Mouse (Mus musculus) neural tube, embryonic 11.5 days (tissue): ENCODE measurements around the gene Rnaset2b. TPM values are rescaled to one million over a fixed set of nuclear protein-coding genes. Genes with fewer than 3 reads are reported as not detected.
"Not testable (repeated sequence)": the region's sequence is repeated elsewhere in the genome, so short reads cannot be mapped to it uniquely, and the experiment has no call there.

Experiments
- ATAC-seq: fragments of 200-750 bp; cut with Nextera tagmentation; 2 replicates; pipeline ENCODE4 v1.8.0; 2017; ENCODE audit warnings: moderate number of reproducible peaks, mild to moderate bottlenecking, moderate TSS enrichment, moderate library complexity; ENCODE audit not compliant: insufficient read depth, low FRiP score, low TSS enrichment
- DNase-seq: peaks from one replicate; pipeline ENCODE4 v3.0.0-alpha.2; 2015; ENCODE audit warnings: low spot score
- H3K27ac ChIP-seq: fragments of 300-500 bp; sonication (generic); 2 replicates; pipeline ENCODE4 v1.5.1; 2014; ENCODE audit warnings: low read depth, mild to moderate bottlenecking, low read length
- H3K27me3 ChIP-seq: fragments of 300-500 bp; sonication (generic); 2 replicates; pipeline ENCODE4 v1.6.1; 2014; ENCODE audit warnings: mild to moderate bottlenecking, low read length, mixed read lengths; ENCODE audit not compliant: control insufficient read depth, insufficient read depth
- H3K36me3 ChIP-seq: fragments of 300-500 bp; sonication (generic); 2 replicates; pipeline ENCODE4 v1.6.1; 2014; ENCODE audit warnings: mild to moderate bottlenecking, low read length, moderate library complexity, mixed read lengths; ENCODE audit not compliant: control insufficient read depth, insufficient read depth
- H3K4me1 ChIP-seq: fragments of 300-500 bp; sonication (generic); 2 replicates; pipeline ENCODE4 v1.6.1; 2014; ENCODE audit warnings: low read length, mixed read lengths; ENCODE audit not compliant: control insufficient read depth, insufficient read depth
- H3K4me2 ChIP-seq: fragments of 300-500 bp; sonication (generic); 2 replicates; pipeline ENCODE4 v1.6.1; 2014; ENCODE audit warnings: low read depth, mild to moderate bottlenecking, moderate library complexity
- H3K4me3 ChIP-seq: fragments of 300-500 bp; sonication (generic); 2 replicates; pipeline ENCODE4 v1.5.1; 2014; ENCODE audit warnings: low read depth, low read length
- H3K9ac ChIP-seq: fragments of 300-500 bp; sonication (generic); 2 replicates; pipeline ENCODE4 v1.6.1; 2014; ENCODE audit warnings: mild to moderate bottlenecking, low read length
- H3K9me3 ChIP-seq: fragments of 300-500 bp; sonication (generic); 2 replicates; pipeline ENCODE4 v1.6.1; 2016; ENCODE audit warnings: low read length; ENCODE audit not compliant: control insufficient read depth
- WGBS: fragments of 180-500 bp; shearing (Covaris S2); extraction: QIAGEN DNeasy Blood & Tissue Kit; methylation state at CpG from one replicate; pipeline ENCODE4 v1.1.7; 2014; 5-methylcytosine and 5-hydroxymethylcytosine counted together
- polyA plus RNA-seq: library from polyadenylated mRNA; unstranded; fragments of >200 nt; fragmentation: Nextera tagmentation; extraction: Ambion mirVana; gene quantifications from 2 replicates; pipeline ENCODE4 v1.2.1, GENCODE M21; 2014

The Rnaset2b gene
- 110 and 118 TPM in 2 replicates for polyA plus RNA-seq

GRCm38 (mm10) chr17:6970334-6970733 is at the start of gene Rnaset2b:
TSS of gene Rnaset2b (plus strand) at chr17:6970634.
- not testable (repeated sequence) for ATAC-seq, H3K9ac ChIP-seq, H3K27me3 ChIP-seq, DNase-seq, H3K4me2 ChIP-seq, H3K36me3 ChIP-seq, H3K27ac ChIP-seq, H3K4me1 ChIP-seq, H3K9me3 ChIP-seq, H3K4me3 ChIP-seq
- no CpG with 5 or more reads among the region's 8 CpGs for WGBS

GRCm38 (mm10) chr17:6931625-6932024 is 38.8 kb upstream of the Rnaset2b start:
- 93% methylated on average over 6 of the region's 7 CpGs for WGBS
- H3K4me2 ChIP-seq, H3K9ac ChIP-seq, H3K36me3 ChIP-seq, H3K27ac ChIP-seq, H3K9me3 ChIP-seq, H3K27me3 ChIP-seq, ATAC-seq, H3K4me1 ChIP-seq, DNase-seq, H3K4me3 ChIP-seq: not testable (repeated sequence)

- ATAC-seq, H3K4me2 ChIP-seq, H3K27me3 ChIP-seq, H3K4me1 ChIP-seq, H3K36me3 ChIP-seq, H3K4me3 ChIP-seq, H3K27ac ChIP-seq, H3K9ac ChIP-seq, DNase-seq, H3K9me3 ChIP-seq: not testable (repeated sequence)
- no CpG with 5 or more reads among the region's 4 CpGs for WGBS
Observed at GRCm38 (mm10) chr17:6942560-6942959, 27.9 kb upstream of the Rnaset2b start.

- H3K27ac ChIP-seq, H3K27me3 ChIP-seq, H3K9ac ChIP-seq, H3K4me1 ChIP-seq, H3K36me3 ChIP-seq, DNase-seq, H3K9me3 ChIP-seq: not testable (repeated sequence)
- WGBS, result no CpG with 5 or more reads among the region's 8 CpGs
- ATAC-seq, result peak; percentile 32; the same call in 1 of the 2 replicates
- H3K4me3 ChIP-seq, result peak overlapping the region; percentile 45
- peak overlapping the region; percentile 66 for H3K4me2 ChIP-seq
Observed at GRCm38 (mm10) chr17:6947637-6947983, 22.8 kb upstream of the Rnaset2b start.

- H3K4me3 ChIP-seq, result peak within 1 kb of the TSS; percentile 45
- DNase-seq (peak; percentile 90), ATAC-seq (peak; percentile 94)
- peak within 1 kb of the TSS; percentile 48 for H3K9ac ChIP-seq
- not testable (repeated sequence) for H3K9me3 ChIP-seq, H3K27ac ChIP-seq, H3K27me3 ChIP-seq, H3K4me1 ChIP-seq, H3K36me3 ChIP-seq
- 3% methylated on average over 55 of the region's 73 CpGs for WGBS
- peak within 1 kb of the TSS; percentile 66 for H3K4me2 ChIP-seq
Observed at GRCm38 (mm10) chr17:6947984-6948768, 22.3 kb upstream of the Rnaset2b start, which contains the start of gene Rsph3b. TSS of gene Rsph3b (minus strand) at chr17:6948682.

GRCm38 (mm10) chr17:6948769-6949228 is 21.6 kb upstream of the Rnaset2b start:
- H3K9me3 ChIP-seq, H3K27me3 ChIP-seq, ATAC-seq, H3K4me1 ChIP-seq, H3K27ac ChIP-seq, DNase-seq, H3K36me3 ChIP-seq: not testable (repeated sequence)
- peak overlapping the region; percentile 45 for H3K4me3 ChIP-seq
- peak overlapping the region; percentile 66 for H3K4me2 ChIP-seq
- 16% methylated on average over 9 of the region's 9 CpGs for WGBS
- peak overlapping the region; percentile 48 for H3K9ac ChIP-seq

- DNase-seq, ATAC-seq, H3K27ac ChIP-seq, H3K9me3 ChIP-seq, H3K36me3 ChIP-seq, H3K4me1 ChIP-seq, H3K27me3 ChIP-seq, H3K4me3 ChIP-seq, H3K9ac ChIP-seq, H3K4me2 ChIP-seq: not testable (repeated sequence)
- 94% methylated on average over 5 of the region's 8 CpGs for WGBS
Observed at GRCm38 (mm10) chr17:6958881-6959280, 11.6 kb upstream of the Rnaset2b start.

GRCm38 (mm10) chr17:6959543-6960259 is 10.7 kb upstream of the Rnaset2b start:
- not testable (repeated sequence) for H3K27me3 ChIP-seq, H3K4me1 ChIP-seq, H3K36me3 ChIP-seq, H3K9me3 ChIP-seq, H3K9ac ChIP-seq, H3K27ac ChIP-seq, ATAC-seq, DNase-seq
- Histone ChIP-seq H3K4me2 (0 out of 2 replicates have a peak overlapping the region, but pooled peaks have one; percentile 7), H3K4me3 (peak overlapping the region; percentile 43)
- WGBS, result 77% methylated on average over 4 of the region's 6 CpGs
